Mouse (Mus musculus) central nervous system, embryonic 11.5 days (tissue): Measurements from ENCODE around the gene Arhgap36. TPM values are rescaled to one million over a fixed set of nuclear protein-coding genes. Genes with fewer than 3 reads are reported as not detected.

Source experiments
- polyA plus RNA-seq: library from polyadenylated mRNA; depleted of rRNA; stranded (reverse); fragments of >200 nt; gene quantifications from 2 replicates; pipeline ENCODE4 v1.2.3, GENCODE M21; 2012; rRNA removed

Gene Arhgap36
- 1.4 and 2.6 TPM in 2 replicates for polyA plus RNA-seq

DNA sequence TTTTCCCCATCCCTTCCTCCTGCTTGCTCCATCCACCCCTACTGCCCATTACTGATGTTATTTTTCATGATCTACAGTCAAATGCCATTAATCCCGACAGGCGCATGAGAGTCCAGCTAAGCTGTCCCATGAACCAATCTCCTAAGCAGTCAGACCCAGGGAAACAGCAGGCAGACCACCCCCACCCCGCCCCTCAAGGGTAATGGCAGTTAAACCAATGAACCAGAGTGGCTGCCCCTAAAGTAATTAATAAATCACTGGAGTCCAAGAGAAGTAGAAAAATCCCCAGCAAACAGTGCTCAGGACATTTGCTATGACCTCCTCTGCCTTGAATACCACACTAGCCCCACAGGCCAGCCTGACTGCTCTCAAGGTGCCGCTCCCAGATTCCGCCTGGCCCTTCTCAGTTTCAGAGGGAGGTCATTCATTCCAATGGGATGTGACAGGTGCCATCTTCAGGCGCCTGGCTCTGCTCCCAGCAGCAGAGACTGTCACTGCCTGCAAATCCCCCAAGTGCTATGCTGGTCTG, at the start of gene Arhgap36:
Gene Arhgap36, plus strand, starts transcription at position 504 of the 529 bp plus-strand sequence.

Other genes starting within 250 kb of the Arhgap36 start
- gene Enox2, start 175.7 kb upstream of the Arhgap36 start, polyA plus RNA-seq: 10.9 and 11.2 TPM in 2 replicates
- gene Olfr1320, start 208.4 kb downstream of the Arhgap36 start, polyA plus RNA-seq: not detected in 2 replicates